Mouse (Mus musculus): ENCODE results near the gene Ocm.

DNA sequence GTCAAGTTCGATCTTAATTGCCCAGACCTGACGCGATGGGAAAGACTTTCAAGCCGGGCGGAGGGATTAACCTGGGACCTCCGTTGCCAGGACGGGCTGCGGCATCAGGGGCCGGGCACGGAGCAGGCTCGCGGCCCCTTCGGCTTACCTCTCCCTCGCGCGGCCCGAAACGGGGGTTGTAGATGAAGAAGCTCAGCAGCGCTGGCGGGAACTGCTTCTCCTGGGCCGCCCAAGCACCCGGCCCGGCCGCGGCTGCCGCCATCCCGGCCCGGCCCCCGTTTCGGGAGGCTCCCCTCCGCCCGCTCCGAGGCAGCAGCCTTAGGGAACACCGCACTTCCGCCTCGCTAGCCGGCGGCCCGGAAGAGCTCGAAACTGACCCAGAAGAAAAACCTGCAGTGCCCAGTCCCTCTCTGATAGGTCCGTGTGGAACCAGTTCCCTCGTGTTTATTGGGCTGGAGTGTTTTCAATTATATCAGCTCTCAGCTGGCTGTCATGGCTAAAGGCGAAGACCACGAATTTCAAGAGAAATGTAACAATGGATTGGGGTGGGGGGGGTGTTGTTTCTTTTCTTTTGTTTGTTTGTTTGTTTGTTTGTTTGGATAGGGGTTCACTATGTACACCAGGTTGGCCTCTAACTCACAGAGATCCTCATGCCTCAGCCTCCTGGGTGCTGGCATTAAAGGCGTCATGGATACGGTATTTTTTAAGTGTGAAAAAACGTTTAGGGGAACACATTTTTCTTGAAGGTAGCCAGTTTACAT, 11.7 kb downstream of the Ocm start, which contains the start of gene Ccz1:
- TF ChIP-seq CTCF (IDR thresholded peaks at IDR 0.05; ENCODE audit: low read depth) (no peak), EP300 (IDR thresholded peaks at IDR 0.05; ENCODE audit: low read depth) (no peak)
